Mouse (Mus musculus) lung, embryonic 14.5 days (tissue): ENCODE measurements at regions not wholly inside any gene's neighbourhood (a gene's known extent, or its start where the extent isn't known, plus 50 kb on each side); places are given as distances from the start of the nearest gene placed in this dataset.

ENCODE experiments used
- ATAC-seq: fragments of 200-750 bp; cut with Nextera tagmentation; 2 replicates; pipeline ENCODE4 v1.8.0; 2017; ENCODE audit warnings: mild to moderate bottlenecking, moderate TSS enrichment, moderate library complexity; ENCODE audit not compliant: insufficient read depth
- DNase-seq: peaks from one replicate; pipeline ENCODE4 v3.0.0-alpha.2; 2015
- H3K27ac ChIP-seq: fragments of 300-500 bp; sonication (generic); 2 replicates; pipeline ENCODE4 v1.5.1; 2014; ENCODE audit warnings: low read depth, mild to moderate bottlenecking, moderate library complexity
- H3K27me3 ChIP-seq: fragments of 300-500 bp; sonication (generic); 2 replicates; pipeline ENCODE4 v1.6.1; 2014; ENCODE audit warnings: low read length, control low read depth; ENCODE audit not compliant: insufficient read depth
- H3K36me3 ChIP-seq: fragments of 300-500 bp; sonication (generic); 2 replicates; pipeline ENCODE4 v1.6.1; 2014; ENCODE audit warnings: control low read depth; ENCODE audit not compliant: insufficient read depth
- H3K4me1 ChIP-seq: fragments of 300-500 bp; sonication (generic); 2 replicates; pipeline ENCODE4 v1.6.1; 2014; ENCODE audit warnings: antibody characterized with exemption, control low read depth; ENCODE audit not compliant: insufficient read depth
- H3K4me2 ChIP-seq: fragments of 300-500 bp; sonication (generic); 2 replicates; pipeline ENCODE4 v1.6.1; 2014; ENCODE audit warnings: mild to moderate bottlenecking
- H3K4me3 ChIP-seq: fragments of 300-500 bp; sonication (generic); 2 replicates; pipeline ENCODE4 v1.5.1; 2014; ENCODE audit warnings: low read depth, low read length
- H3K9ac ChIP-seq: fragments of 300-500 bp; sonication (generic); 2 replicates; pipeline ENCODE4 v1.6.1; 2014
- H3K9me3 ChIP-seq: fragments of 300-500 bp; sonication (generic); 2 replicates; pipeline ENCODE4 v1.6.1; 2016; ENCODE audit warnings: low read depth, low read length, control low read depth
- CTCF ChIP-seq: IDR thresholded peaks from 2 replicates; pipeline ENCODE4 v1.5.1; 2016; ENCODE audit warnings: antibody characterized with exemption, low read depth
- WGBS: fragments of 180-500 bp; shearing (Covaris S2); extraction: QIAGEN DNeasy Blood & Tissue Kit; methylation state at CpG from one replicate; pipeline ENCODE4 v1.1.7; 2014; 5-methylcytosine and 5-hydroxymethylcytosine counted together

DNA sequence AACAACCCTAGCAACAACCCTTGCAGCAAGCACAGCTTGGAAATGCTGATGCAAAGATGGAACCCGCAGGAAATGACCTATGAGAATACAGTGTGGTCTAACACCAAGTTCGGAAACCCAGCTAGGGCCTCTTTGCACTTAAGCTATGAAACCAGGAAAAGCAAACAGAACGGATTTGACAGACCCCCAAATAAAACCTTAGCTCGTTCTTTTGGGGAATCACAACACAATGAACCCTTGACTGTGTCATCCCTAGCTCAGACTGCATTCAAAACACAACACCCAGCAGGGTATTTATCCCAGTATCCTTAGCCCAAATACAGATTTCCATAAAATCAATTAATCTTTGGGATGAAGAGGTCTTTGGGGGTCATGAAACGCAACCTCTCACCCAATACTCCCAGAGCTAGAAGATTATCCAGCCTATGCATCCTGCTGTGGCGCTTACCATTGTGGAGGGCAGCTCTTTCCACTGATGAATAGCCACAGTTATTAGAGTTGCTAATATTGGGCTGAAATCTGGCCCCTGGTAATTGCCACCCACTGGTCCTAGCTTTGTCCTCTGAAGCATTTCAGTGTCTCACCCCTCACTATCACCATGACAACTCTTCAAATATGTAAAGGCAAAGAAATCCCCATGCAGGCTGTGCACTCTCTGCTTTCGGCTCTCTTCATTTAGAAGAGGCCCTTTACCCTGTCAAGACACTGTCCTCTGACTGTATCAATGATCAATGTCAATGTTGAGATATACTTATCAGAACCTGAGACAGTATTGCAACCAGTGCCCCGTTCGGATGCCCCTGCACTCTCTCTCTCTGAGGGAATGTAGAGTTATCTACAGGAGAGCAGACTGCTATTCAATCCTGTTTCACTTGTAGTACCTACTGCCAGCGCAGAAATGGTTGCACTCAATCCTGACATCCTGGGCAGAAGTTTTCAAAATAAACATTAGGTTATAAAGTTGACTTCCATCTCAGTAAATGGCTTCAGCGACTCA is 277.7 kb downstream of the Ube2cbp start:
- Histone ChIP-seq H3K27ac (no peak overlapping the region), H3K27me3 (no peaks in the 10 kb centered on the region), H3K4me1 (no peaks in the 10 kb centered on the region), H3K4me3 (no peak overlapping the region), H3K9ac (no peak overlapping the region), H3K36me3 (no peaks in the 10 kb centered on the region), H3K4me2 (no peak overlapping the region), H3K9me3 (no peaks in the 10 kb centered on the region)
- no peak for TF ChIP-seq CTCF
- ATAC-seq (no peak), DNase-seq (no peak)
- 64% methylated on average over 11 of the region's 11 CpGs for WGBS

DNA sequence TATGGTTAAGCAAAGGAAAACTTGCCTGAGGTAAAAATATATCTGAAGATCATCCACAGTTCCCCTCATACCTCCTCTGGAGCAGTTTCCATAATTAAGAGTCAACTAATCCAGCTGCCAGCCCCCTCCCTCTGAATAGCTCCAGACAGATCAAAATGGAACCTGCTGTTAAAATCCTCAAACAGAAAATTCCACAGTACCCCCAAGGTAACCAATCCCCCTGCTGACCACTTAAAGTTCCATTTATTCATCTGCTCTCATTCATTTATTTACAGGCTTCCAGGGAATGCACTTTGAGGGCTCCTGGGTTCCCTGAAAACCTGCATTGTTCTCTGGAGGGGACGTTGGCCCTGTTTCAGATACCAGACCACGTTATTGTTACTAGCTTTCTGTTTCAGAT is 275.9 kb downstream of the Ube2cbp start:
- H3K27ac ChIP-seq, result no peak overlapping the region
- H3K27me3 ChIP-seq, result no peaks in the 10 kb centered on the region
- TF ChIP-seq CTCF, result no peak
- ATAC-seq (no peak), DNase-seq (no peak)
- H3K36me3 ChIP-seq, result no peaks in the 10 kb centered on the region
- H3K9ac ChIP-seq, result no peak overlapping the region
- WGBS, result 36% methylated on average over 2 of the region's 2 CpGs
- no peak overlapping the region for H3K4me2 ChIP-seq
- no peak overlapping the region for H3K4me3 ChIP-seq
- no peaks in the 10 kb centered on the region for H3K4me1 ChIP-seq
- H3K9me3 ChIP-seq, result no peaks in the 10 kb centered on the region

DNA sequence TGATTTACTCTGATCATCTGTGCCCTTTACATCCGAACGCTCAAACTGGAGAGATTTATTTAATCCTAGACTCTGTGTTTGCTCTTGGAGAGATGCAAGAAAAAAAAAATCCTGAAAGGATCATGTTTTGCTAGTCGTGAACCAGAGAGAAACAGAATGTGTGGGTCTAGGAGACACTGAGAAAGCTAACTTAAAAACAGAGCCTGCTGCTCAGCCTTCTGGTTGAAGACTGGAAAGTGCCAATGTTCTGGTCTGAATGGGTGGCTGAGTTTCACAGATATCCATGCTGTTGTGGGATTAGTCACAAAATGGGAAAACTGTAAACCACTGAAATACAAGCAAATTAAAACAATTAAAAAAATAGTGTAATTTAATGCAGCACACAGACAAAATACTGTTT is 259.7 kb downstream of the Ube2cbp start:
- ATAC-seq, result no peak
- no peaks in the 10 kb centered on the region for H3K4me1 ChIP-seq
- no peak overlapping the region for H3K4me3 ChIP-seq
- TF ChIP-seq CTCF, result no peak
- no peaks in the 10 kb centered on the region for H3K27me3 ChIP-seq
- H3K4me2 ChIP-seq, result no peak overlapping the region
- WGBS, result 45% methylated on average over 3 of the region's 3 CpGs
- no peaks in the 10 kb centered on the region for H3K9me3 ChIP-seq
- H3K36me3 ChIP-seq, result no peaks in the 10 kb centered on the region
- H3K9ac ChIP-seq, result no peak overlapping the region
- H3K27ac ChIP-seq, result no peak overlapping the region
- no peak for DNase-seq

DNA sequence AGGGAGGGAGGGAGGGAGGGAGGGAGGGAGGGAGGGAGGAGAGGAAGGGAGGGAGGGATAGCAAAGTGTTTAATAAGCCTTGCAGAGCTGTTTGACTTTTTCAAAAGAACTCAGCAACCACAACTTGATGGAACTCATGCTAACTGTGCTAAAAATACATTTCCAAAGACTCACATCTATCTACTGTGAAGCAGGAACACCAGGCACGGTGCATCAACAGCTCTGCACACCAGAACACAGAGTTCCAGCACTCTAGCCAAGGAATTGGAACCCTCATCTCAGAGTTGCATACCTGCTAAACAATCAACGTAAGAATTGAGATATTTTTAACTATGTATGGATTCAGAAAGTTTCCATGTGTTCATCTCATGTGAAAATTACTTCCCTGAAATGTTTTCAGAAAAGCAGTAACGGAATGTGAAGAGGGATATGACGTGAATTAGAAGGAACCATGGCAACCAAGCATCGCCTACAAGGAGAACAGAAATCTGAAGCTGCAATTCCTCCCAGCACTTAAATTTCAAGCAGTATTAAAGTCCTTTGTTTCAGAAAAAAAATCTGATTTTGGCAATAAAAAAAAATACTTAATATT is 256.3 kb downstream of the Ube2cbp start:
- no peaks in the 10 kb centered on the region for H3K4me1 ChIP-seq
- 78% methylated on average over 5 of the region's 5 CpGs for WGBS
- ATAC-seq (no peak), DNase-seq (no peak)
- no peaks in the 10 kb centered on the region for H3K36me3 ChIP-seq
- no peaks in the 10 kb centered on the region for H3K9me3 ChIP-seq
- H3K27ac ChIP-seq, result no peak overlapping the region
- no peak overlapping the region for H3K4me3 ChIP-seq
- no peak overlapping the region for H3K9ac ChIP-seq
- H3K27me3 ChIP-seq, result no peaks in the 10 kb centered on the region
- H3K4me2 ChIP-seq, result no peak overlapping the region
- TF ChIP-seq CTCF, result no peak

DNA sequence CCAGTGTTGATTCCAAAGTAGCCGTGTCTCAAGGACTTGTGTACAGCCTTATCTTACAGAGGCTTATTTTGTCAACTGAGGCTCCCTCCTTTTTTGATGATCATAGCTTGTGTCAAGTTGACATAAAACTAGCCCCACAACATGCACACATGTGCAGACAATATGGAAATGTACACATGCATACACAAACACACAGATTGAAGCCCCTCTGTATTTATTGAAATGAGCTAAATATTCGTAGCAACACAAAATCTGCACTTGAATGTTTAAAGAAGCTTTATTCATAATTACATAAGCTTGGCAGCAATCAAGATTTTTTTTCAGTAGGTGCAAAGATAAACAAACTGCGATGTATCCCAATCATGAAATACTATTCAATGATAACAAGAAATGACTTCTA is 253.5 kb downstream of the Ube2cbp start:
- no peak for ATAC-seq
- Histone ChIP-seq H3K9ac (no peak overlapping the region), H3K4me3 (no peak overlapping the region), H3K36me3 (no peaks in the 10 kb centered on the region), H3K4me1 (no peaks in the 10 kb centered on the region), H3K9me3 (no peaks in the 10 kb centered on the region), H3K27me3 (no peaks in the 10 kb centered on the region), H3K27ac (no peak overlapping the region), H3K4me2 (no peak overlapping the region)
- WGBS, result 63% methylated on average over 3 of the region's 3 CpGs
- TF ChIP-seq CTCF, result no peak
- no peak for DNase-seq

DNA sequence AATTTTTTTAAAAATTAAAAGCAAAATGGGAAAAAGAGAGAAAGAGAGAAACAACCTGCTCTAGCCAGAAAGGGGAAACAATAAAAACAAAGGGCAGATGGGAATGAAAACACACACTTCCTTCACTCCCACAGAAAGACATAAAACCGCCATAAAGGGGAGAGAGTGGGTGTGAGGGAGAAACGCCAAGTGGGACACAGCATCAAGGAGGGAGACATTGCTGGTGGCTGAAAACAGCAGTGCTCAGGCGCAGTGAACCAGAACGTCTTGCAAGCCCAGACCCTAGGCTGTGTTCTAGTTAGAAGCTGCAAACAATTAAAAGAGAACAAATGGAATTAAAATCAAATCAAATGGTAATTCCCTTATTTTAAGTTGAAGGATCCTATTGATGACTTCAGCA is 245.1 kb downstream of the Ube2cbp start:
- TF ChIP-seq CTCF, result no peak
- ATAC-seq, result no peak
- Histone ChIP-seq H3K4me2 (no peak overlapping the region), H3K9me3 (no peaks in the 10 kb centered on the region), H3K4me3 (no peak overlapping the region), H3K36me3 (no peaks in the 10 kb centered on the region), H3K27ac (no peak overlapping the region), H3K4me1 (no peaks in the 10 kb centered on the region), H3K27me3 (no peaks in the 10 kb centered on the region), H3K9ac (no peak overlapping the region)
- no peak for DNase-seq
- 82% methylated on average over 4 of the region's 4 CpGs for WGBS

DNA sequence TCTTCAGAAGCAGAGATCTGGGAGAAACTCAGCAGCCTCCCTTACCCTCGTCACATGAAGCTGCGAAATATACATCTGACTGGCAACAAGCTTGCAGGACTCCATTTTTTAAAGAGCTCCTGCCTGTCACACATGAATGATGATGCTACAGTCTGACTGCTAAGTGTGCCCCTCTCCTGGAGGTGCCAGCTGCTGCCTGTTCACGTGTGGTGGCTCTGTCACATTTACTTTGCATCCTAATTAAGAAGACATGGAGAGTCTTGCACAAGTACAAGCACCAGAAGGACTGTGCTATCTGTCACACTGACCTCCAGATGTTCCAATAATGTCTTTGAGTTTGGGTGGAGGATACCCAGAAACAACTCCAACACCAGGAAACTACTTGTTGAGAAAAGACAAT is 240.2 kb downstream of the Ube2cbp start:
- ATAC-seq (no peak), DNase-seq (no peak)
- Histone ChIP-seq H3K27ac (no peak overlapping the region), H3K36me3 (no peaks in the 10 kb centered on the region), H3K4me2 (no peak overlapping the region), H3K27me3 (no peaks in the 10 kb centered on the region), H3K9ac (no peak overlapping the region), H3K4me1 (no peaks in the 10 kb centered on the region), H3K9me3 (no peaks in the 10 kb centered on the region), H3K4me3 (no peak overlapping the region)
- 41% methylated on average over 3 of the region's 3 CpGs for WGBS
- TF ChIP-seq CTCF, result no peak
